Mouse (Mus musculus): ENCODE results near the gene Focad.

Focad gene

DNA sequence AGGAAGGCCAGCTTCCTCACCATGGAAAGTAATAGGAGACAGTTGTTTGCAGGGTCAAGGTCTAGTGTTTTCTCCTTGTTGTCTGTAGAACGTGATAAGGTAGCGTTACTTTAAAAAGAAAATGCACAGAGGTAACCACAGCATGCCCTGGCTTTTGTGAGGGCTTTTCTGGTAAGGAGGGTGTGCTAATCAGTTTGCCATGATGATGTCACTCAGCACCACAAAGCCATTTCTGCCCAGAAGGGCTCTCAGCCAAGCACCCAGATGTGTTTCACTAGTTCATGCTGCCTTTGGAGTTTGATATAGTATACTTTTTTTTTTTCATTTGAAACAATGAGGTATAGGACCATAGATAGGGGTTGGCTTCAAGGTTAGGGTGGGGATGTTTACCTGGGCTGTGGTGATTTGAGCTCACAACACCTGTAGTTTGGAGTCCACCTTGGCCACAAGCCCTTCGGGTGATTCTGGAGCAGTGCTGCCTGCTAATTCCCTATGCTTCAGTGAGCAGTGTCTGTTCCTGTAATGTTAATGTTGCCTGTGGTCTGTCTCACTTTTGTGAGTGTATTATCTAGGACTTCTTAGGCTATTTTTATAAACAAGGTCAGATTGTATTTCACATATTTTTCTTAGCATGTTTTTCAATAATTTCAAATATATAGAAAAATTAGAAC, 61.2 kb downstream of the Focad start:
- DNase-seq (ENCODE audit: low read depth, low spot score): no peak

DNA sequence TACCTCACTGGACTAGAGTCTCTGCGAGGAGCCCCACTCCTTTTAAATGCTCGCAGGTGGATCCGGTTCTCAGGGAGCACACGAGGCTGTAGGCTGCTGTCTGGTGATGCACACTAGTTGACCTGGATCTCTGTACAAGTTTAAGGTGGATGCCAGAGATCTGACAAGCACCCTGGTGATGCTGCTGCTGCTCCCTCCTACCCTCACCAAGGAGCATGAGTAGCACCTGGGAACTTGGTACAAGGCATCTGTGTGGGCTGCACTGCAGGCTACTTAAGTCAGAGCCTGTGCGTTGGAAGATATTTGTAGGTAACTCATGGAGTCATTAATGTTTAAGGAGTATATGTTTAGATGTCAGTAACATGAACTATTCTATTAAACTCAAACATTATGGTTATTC, 62.5 kb downstream of the Focad start:
- DNase-seq (ENCODE audit: low read depth, low spot score): peak; percentile 64

DNA sequence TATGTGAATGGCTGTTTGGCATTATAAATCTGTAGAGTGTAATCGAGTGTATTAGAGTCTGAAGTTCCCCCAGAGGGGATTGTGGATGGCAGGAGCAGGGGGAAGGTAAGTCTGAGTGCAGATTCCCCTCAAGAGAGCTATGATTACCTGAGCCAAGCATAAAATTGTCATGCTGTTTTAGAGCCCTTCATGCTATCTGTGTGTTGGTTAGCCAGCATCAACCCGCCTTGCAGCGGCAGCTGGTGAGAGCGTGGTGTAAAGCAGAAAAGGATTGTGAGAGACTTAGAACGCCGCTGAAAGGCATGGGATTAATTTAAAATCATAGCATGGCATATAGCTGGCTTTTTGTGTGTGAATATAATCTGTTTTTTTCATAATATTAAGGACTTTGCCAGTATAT, 63.2 kb downstream of the Focad start:
- peak; percentile 58 for DNase-seq (ENCODE audit: low read depth, low spot score)

GRCm38 (mm10) chr4:88159256-88159655, 64.8 kb downstream of the Focad start:
- no peak for DNase-seq (ENCODE audit: low read depth, low spot score)

- DNase-seq (ENCODE audit: low read depth, low spot score): peak; percentile 69
These were observed 65.3 kb downstream of the Focad start for GRCm38 (mm10) chr4:88159700-88160099.

DNA sequence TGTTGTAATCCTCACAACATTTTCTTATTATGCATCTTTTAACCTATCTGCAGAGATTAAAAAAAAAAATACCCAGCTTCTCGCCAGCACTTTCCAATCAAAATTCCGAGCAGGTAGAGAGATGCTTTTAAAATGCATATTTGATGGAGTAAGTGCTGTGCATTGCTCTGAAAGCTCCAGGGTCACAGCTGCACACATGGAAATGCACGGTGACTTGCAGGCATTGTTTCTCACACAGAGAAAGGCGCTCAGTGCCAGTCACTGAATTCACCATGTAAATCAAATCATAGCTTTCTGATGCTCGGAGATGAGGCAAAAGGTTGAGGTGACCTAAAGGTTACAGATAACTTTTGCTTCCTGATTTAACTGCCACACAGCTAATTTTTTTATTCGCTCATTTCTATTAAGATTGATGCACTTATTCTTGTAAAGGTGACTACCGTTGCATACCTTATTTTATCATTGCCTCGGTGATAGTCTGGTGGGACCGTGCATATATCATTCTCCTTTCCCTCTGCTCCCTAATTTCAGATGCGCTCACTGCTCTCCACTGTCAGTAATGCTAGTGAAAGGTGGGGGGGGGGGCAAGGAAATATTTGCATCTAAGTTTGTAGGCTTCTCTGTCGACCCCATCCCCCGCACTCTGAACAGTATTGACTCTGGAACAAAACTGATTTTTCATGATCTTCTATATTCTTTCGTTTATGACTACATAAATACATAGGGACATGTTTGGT, 69.2 kb downstream of the Focad start:
- DNase-seq (ENCODE audit: low read depth, low spot score): no peak

DNA sequence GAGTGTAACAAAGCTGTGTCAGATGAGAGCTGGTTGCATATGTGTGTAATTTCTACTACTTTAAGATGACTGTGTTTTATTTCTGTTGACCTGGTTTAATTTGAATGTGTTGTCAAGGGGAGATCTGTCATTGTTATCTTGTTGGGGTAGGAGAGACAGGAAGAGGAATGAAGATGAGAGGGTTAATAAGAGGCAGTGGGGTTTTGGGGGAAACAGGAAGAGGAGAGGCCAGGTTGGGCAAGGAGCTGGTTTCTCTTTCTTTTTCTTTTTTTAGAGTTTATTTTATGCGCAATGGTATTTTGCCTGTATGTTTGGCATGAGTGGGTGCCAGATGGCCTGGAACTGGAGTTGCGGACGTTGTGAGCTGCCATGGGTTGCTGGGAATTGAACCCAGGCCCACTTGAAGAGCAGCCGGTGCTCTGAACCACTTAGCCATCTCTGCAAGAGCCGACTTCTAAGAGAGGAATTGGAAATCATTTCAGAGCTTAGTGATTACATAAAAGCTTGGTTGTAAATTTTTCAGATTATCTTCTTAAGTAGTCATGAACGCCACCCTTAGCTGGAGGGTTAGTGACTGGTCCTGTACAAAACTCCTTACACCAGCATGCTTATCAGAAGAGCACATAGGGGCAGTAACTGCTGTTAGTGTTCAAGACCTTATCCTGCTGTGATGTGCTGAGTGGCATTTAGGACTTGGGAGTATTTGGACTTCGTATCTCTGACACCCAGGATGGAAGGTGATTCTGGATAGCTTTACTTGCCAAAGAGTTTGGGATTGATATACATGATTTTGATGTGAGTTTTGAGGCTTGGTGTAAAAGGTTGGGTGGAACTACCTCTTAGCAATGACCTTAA, 72.8 kb downstream of the Focad start:
- DNase-seq (ENCODE audit: low read depth, low spot score): peak; percentile 84

- no peak for DNase-seq (ENCODE audit: low read depth, low spot score)
These were observed 80.9 kb downstream of the Focad start for GRCm38 (mm10) chr4:88175058-88175974.

DNA sequence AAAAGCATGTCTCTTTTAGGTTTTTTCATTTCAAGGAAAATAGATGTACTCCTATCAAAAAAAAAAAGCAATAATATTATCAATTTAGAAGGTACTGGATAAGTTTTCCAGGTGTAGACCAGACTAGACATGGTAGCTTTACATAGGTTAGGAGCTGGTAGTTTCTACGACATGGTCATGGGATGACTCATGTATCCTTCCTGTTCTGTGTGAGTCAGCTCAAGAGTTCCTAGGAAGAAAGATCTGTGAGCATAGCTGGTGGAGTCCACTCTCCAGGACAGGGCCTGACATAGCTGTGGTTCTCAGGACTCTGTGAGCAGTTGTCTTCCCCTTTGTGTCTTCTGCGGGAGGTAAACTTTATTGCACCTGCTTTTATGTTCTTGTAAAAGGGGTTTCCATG, 84.9 kb downstream of the Focad start:
- no peak for DNase-seq (ENCODE audit: low read depth, low spot score)

- peak; percentile 67 for DNase-seq (ENCODE audit: low read depth, low spot score)
These were observed 89.9 kb downstream of the Focad start for GRCm38 (mm10) chr4:88184293-88184692.

DNA sequence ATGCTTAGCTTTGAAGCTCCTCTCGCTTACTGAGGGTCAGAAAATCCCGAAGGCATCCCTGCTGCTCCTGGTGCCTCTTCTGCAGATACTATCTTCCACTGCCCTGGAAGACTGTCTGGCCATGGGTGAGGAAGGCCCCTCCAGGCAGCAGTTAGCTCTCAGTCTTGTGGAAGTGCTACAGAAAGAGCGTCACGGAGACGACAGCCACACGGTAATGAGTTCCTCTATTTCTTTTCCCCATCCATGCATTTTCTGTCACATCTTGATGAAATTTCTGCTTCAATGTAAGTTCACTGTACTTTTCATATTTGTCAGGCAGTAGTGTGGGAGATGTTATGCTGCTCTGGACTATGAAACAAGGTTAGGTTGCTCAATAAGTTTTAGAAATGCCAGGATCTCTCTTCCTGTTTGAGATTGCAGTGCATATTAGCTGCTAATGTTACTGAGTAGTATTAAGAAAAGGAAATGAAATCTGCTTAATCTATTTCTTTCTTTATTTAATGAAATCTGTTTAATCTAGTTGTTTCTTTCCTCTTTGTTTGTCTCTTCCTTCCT, 91.5 kb downstream of the Focad start:
- no peak for DNase-seq (ENCODE audit: low read depth, low spot score)

- no peak for DNase-seq (ENCODE audit: low read depth, low spot score)
These were observed 93.2 kb downstream of the Focad start for GRCm38 (mm10) chr4:88187649-88188048.

- no peak for DNase-seq (ENCODE audit: low read depth, low spot score)
These were observed 95.1 kb downstream of the Focad start for GRCm38 (mm10) chr4:88189495-88189894.

GRCm38 (mm10) chr4:88194256-88194655, 99.8 kb downstream of the Focad start:
- DNase-seq (ENCODE audit: low read depth, low spot score): peak; percentile 34

GRCm38 (mm10) chr4:88195898-88196495, 101.6 kb downstream of the Focad start:
- peak; percentile 98 for DNase-seq (ENCODE audit: low read depth, low spot score)

DNA sequence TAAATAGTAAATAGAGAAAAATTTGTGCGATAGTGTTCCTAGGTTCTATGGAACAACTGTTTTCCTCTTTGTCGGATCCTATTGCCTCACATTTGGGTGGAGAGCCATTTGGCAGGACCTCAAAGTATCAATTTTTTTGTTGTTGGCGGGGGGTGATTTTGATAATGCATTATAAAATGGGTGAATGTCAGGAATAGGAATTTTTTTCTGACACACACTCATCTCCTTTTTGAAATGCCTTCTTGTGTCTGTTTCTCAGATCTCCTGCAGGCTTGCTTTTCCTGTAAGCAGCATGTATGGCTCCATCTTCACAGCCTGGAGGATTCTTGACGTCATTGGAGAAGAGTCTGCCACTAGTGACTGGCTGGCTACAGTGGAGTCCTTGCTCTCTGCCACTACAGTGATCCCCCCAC, 102.1 kb downstream of the Focad start:
- DNase-seq (ENCODE audit: low read depth, low spot score): peak; percentile 86

GRCm38 (mm10) chr4:88197244-88197643, 102.8 kb downstream of the Focad start:
- no peak for DNase-seq (ENCODE audit: low read depth, low spot score)

DNA sequence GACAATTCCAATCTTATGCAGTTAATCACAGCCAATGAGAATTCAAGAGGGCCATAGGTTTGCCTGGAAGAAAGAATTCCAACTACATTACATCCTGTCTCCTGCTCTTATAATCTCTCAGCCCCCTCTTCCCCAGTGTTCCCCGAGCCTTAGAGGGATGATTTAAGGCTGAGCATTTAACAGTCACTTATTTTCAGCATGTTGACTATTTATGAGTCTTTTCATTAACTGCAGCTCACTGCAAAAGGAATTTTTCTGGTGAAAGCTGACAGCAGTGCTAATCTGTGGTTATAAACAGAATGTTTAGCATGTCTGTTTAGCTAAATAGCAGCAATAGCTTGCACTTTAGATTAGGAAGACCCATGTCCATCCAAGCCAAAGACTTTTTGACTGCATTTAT, 104.8 kb downstream of the Focad start:
- no peak for DNase-seq (ENCODE audit: low read depth, low spot score)

- no peak for DNase-seq (ENCODE audit: low read depth, low spot score)
These were observed 106.6 kb downstream of the Focad start for GRCm38 (mm10) chr4:88201047-88201446.

GRCm38 (mm10) chr4:88208676-88209075, 114.2 kb downstream of the Focad start:
- DNase-seq (ENCODE audit: low read depth, low spot score): no peak

Data from brain, adult 2 months (tissue).